In the genomic region with DNA sequence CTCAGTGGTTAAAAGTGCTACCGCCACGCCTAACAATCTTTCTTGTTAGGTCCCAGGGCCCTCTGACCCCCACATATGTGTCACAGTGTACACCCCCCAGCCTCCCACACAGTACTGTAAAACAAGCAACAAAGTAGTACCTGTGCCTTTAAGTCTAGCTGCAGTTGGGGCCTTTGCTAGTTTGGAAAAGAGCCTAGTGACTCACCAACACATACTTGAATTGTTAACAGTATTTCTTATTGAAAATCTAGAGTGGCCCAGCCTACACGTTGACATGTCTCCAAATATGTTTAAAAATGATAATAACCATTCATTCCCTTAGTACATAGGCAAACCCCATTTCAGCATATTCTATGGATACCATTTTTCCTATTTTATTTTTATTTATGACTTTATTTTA, we compare ENCODE assay signal across 25 mouse cellular contexts.
"Had no signal": no experiment of that assay in that cellular context is flagged by ENCODE, and none has a peak within 500 bp of the region (broad histone marks: within the 10 kb centered on the region; RNA-seq: fewer than 3 reads in every experiment).

No protein-coding gene starts in this region.

- H3K4me1 ChIP-seq: heart, embryonic 10.5 days; heart, embryonic 13.5 days; heart, embryonic 15.5 days; hindbrain, embryonic 13.5 days; hindbrain, embryonic 15.5 days; kidney, embryonic 15.5 days; limb, embryonic 10.5 days; limb, embryonic 12.5 days had no signal

- H3K9me3 ChIP-seq: heart, embryonic 10.5 days; heart, embryonic 13.5 days; heart, embryonic 15.5 days; hindbrain, embryonic 13.5 days; hindbrain, embryonic 15.5 days; kidney, embryonic 15.5 days; limb, embryonic 10.5 days; limb, embryonic 12.5 days had no signal

- H3K27ac ChIP-seq: heart, embryonic 10.5 days; heart, embryonic 13.5 days; heart, embryonic 15.5 days; hindbrain, embryonic 13.5 days; hindbrain, embryonic 15.5 days; hindbrain, postnatal 0 days; kidney, embryonic 15.5 days; kidney, postnatal 0 days; layer of hippocampus, adult 2 months; left cerebral cortex, adult 2 months; limb, embryonic 10.5 days; limb, embryonic 12.5 days had no signal

- H3K4me2 ChIP-seq: heart, embryonic 13.5 days; heart, embryonic 15.5 days; hindbrain, embryonic 13.5 days; hindbrain, embryonic 15.5 days; kidney, embryonic 15.5 days; limb, embryonic 12.5 days; liver, embryonic 11.5 days had no signal

- DNase-seq: gastrocnemius, postnatal 14 days; gastrocnemius, postnatal 36 days; heart, adult 18-20 months; heart, postnatal 14 days; heart, postnatal 36 days; kidney, adult 11 months; kidney, adult 2 months; kidney, adult 9 months; kidney, postnatal 25 days; kidney, postnatal 4 days; liver had no signal

- ATAC-seq: hindbrain, postnatal 0 days; intestine, embryonic 16.5 days had no signal

- H3K4me3 ChIP-seq: heart, embryonic 10.5 days; heart, embryonic 13.5 days; heart, embryonic 15.5 days; hindbrain, embryonic 13.5 days; hindbrain, embryonic 15.5 days; kidney, embryonic 15.5 days; layer of hippocampus, adult 2 months; left cerebral cortex, adult 2 months; limb, embryonic 10.5 days; limb, embryonic 12.5 days had no signal

- H3K9ac ChIP-seq: heart, embryonic 13.5 days; heart, embryonic 15.5 days; hindbrain, embryonic 13.5 days; hindbrain, embryonic 15.5 days; kidney, embryonic 15.5 days; limb, embryonic 12.5 days had no signal

- H3K27me3 ChIP-seq: heart, embryonic 13.5 days; heart, embryonic 15.5 days; hindbrain, embryonic 13.5 days; hindbrain, embryonic 15.5 days; kidney, embryonic 15.5 days; limb, embryonic 12.5 days had no signal
